Mouse (Mus musculus): ENCODE results near the gene Jam3. TPM values are rescaled to one million over a fixed set of nuclear protein-coding genes. Genes with fewer than 3 reads are reported as not detected.
A peak's percentile ranks its signal among the peaks of the same experiment; 100 is the strongest.

The Jam3 gene
- polyA plus RNA-seq, 1 experiment from 2014 or later: 68.9 TPM

- Histone ChIP-seq H3K9ac (no peak overlapping the region), H3K27ac (ENCODE audit: low read depth) (no peak overlapping the region; the same call in 1 of the 2 replicates), H3K4me3 (ENCODE audit: low read depth, low read length) (no peak overlapping the region), H3K27me3 (ENCODE audit: insufficient read depth, low read length) (no peaks in the 10 kb centered on the region), H3K4me2 (no peak overlapping the region), H3K4me1 (ENCODE audit: insufficient read depth) (peaks cover 8% of the 10 kb centered on the region; the same call in 1 of the 2 replicates), H3K36me3 (ENCODE audit: insufficient read depth) (no peaks in the 10 kb centered on the region; the same call in 1 of the 2 replicates), H3K9me3 (ENCODE audit: low read depth, low read length) (no peaks in the 10 kb centered on the region)
- DNase-seq (peak; percentile 9), ATAC-seq (ENCODE audit: insufficient read depth) (peak; percentile 60; the same call in 1 of the 2 replicates)
- TF ChIP-seq CTCF (IDR thresholded peaks at IDR 0.05; ENCODE audit: low read depth): no peak
- WGBS: 29% methylated on average over 18 of the region's 18 CpGs
Observed at GRCm38 (mm10) chr9:27148631-27149471, 6.4 kb downstream of the Jam3 start.

DNA sequence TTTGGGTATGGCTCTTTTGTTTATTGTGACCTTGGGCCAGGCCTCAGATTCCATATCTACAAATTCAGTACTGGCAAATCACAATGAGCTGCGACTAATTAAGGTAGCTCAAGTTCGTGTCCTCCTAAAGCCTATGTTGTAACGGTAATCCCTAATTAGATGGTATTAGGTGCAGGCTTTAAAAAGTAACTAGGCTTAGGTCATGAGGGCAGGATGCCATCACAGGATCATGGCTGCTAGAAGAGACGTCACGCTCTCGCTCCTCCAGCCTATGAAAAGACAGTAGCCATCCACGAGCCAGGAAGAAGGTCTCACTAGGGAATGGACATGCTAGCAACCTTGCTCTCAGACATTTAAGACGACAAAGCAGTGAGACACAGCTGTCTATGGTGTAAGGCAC lies 7.3 kb downstream of the Jam3 start:
- no peaks in the 10 kb centered on the region for H3K9me3 ChIP-seq (ENCODE audit: low read depth, low read length)
- no peak overlapping the region for H3K4me3 ChIP-seq (ENCODE audit: low read depth, low read length)
- H3K4me1 ChIP-seq (ENCODE audit: insufficient read depth): peaks cover 8% of the 10 kb centered on the region; the same call in 1 of the 2 replicates
- H3K27me3 ChIP-seq (ENCODE audit: insufficient read depth, low read length): no peaks in the 10 kb centered on the region
- H3K9ac ChIP-seq: no peak overlapping the region
- H3K36me3 ChIP-seq (ENCODE audit: insufficient read depth): no peaks in the 10 kb centered on the region; the same call in 1 of the 2 replicates
- DNase-seq (no peak), ATAC-seq (ENCODE audit: insufficient read depth) (no peak)
- H3K27ac ChIP-seq (ENCODE audit: low read depth): no peak overlapping the region
- TF ChIP-seq CTCF (IDR thresholded peaks at IDR 0.05; ENCODE audit: low read depth): no peak
- WGBS: 82% methylated on average over 8 of the region's 8 CpGs
- no peak overlapping the region for H3K4me2 ChIP-seq

DNA sequence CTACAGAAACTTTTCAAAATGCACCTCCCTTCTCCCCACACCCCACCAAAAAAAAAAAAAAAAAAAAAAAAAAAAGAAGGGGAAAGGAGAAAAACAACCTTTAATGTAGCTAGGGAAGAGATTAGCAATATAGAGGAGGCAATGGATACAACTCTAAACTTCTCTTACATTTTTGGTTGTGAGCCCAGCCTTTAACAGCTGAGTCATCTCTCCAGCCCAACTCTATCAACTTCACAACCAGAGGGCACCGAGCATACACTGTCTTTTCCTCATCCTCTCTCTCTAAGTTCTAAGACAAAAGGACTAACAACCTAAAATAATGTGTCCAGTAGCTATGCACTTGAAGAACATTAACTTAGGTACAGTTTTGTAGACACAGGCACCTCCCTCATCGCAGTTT lies 8.4 kb downstream of the Jam3 start:
- no peaks in the 10 kb centered on the region for H3K27me3 ChIP-seq (ENCODE audit: insufficient read depth, low read length)
- H3K4me1 ChIP-seq (ENCODE audit: insufficient read depth): peaks cover 8% of the 10 kb centered on the region; the same call in 1 of the 2 replicates
- no peak for ATAC-seq (ENCODE audit: insufficient read depth)
- H3K36me3 ChIP-seq (ENCODE audit: insufficient read depth): no peaks in the 10 kb centered on the region; the same call in 1 of the 2 replicates
- H3K9me3 ChIP-seq (ENCODE audit: low read depth, low read length): no peaks in the 10 kb centered on the region
- WGBS: 70% methylated on average over 2 of the region's 2 CpGs
- no peak for TF ChIP-seq CTCF (IDR thresholded peaks at IDR 0.05; ENCODE audit: low read depth)
- H3K4me2 ChIP-seq: no peak overlapping the region
- H3K4me3 ChIP-seq (ENCODE audit: low read depth, low read length): no peak overlapping the region
- DNase-seq: peak; percentile 50
- H3K27ac ChIP-seq (ENCODE audit: low read depth): no peak overlapping the region
- H3K9ac ChIP-seq: no peak overlapping the region

DNA sequence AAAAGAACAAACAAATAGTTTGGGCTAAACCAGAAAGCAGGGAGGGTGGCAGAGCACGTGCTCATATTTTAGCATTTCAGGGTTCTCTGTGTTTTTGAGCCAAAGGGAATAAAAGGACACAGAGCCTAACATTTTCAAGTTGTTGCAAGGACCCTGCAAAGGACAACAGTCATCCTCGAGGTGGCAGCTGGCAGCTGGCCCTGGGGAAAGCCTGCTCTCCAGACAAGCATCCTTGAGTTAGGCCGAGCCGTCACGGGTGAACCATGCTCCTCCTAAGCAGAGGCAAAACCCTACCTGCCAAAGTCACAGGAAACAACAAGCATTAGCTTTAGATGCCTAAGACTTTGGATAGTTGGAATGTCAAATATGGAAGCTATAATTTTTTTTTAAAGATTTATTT lies 10.2 kb downstream of the Jam3 start:
- peaks cover 3% of the 10 kb centered on the region; the same call in 1 of the 2 replicates for H3K36me3 ChIP-seq (ENCODE audit: insufficient read depth)
- 84% methylated on average over 5 of the region's 5 CpGs for WGBS
- no peak for ATAC-seq (ENCODE audit: insufficient read depth)
- no peaks in the 10 kb centered on the region for H3K27me3 ChIP-seq (ENCODE audit: insufficient read depth, low read length)
- H3K27ac ChIP-seq (ENCODE audit: low read depth): no peak overlapping the region
- no peak for DNase-seq
- no peaks in the 10 kb centered on the region for H3K9me3 ChIP-seq (ENCODE audit: low read depth, low read length)
- no peak overlapping the region for H3K4me2 ChIP-seq
- H3K4me1 ChIP-seq (ENCODE audit: insufficient read depth): peaks cover 8% of the 10 kb centered on the region; the same call in 1 of the 2 replicates
- no peak for TF ChIP-seq CTCF (IDR thresholded peaks at IDR 0.05; ENCODE audit: low read depth)
- H3K4me3 ChIP-seq (ENCODE audit: low read depth, low read length): no peak overlapping the region
- no peak overlapping the region for H3K9ac ChIP-seq

DNA sequence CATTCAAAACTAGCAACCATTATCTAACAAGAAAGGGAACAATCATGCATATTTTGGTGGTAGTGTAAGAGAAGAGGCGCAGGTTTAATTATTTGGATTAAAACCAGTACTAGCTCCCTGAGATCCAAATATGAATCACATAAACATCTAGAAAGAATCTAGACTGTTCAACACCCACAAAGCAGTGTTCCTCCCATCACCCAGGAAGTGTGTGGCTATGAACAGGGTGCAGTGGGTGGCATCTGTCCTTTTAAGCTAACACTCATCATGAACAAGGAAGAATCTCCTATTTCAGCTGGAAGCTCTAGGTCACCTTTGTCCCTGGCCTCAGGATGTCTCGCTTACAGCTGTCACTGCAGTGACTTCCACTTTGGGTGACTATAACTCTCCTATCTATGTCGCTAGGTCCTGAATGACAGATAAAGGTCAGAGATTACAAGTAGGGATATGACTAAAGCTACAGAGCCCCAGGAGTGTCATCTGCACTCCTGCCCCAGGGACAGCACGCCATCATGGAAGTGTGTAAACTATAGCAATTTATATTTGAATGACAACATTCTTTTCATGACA lies 10.9 kb downstream of the Jam3 start:
- no peak overlapping the region for H3K9ac ChIP-seq
- no peaks in the 10 kb centered on the region for H3K9me3 ChIP-seq (ENCODE audit: low read depth, low read length)
- WGBS: 72% methylated on average over 4 of the region's 4 CpGs
- ATAC-seq (ENCODE audit: insufficient read depth) (no peak), DNase-seq (no peak)
- H3K36me3 ChIP-seq (ENCODE audit: insufficient read depth): peaks cover 3% of the 10 kb centered on the region; the same call in 1 of the 2 replicates
- no peaks in the 10 kb centered on the region for H3K27me3 ChIP-seq (ENCODE audit: insufficient read depth, low read length)
- H3K4me1 ChIP-seq (ENCODE audit: insufficient read depth): peaks cover 8% of the 10 kb centered on the region; the same call in 1 of the 2 replicates
- no peak overlapping the region for H3K4me2 ChIP-seq
- no peak overlapping the region for H3K27ac ChIP-seq (ENCODE audit: low read depth)
- TF ChIP-seq CTCF (IDR thresholded peaks at IDR 0.05; ENCODE audit: low read depth): no peak
- H3K4me3 ChIP-seq (ENCODE audit: low read depth, low read length): no peak overlapping the region

- DNase-seq (no peak), ATAC-seq (ENCODE audit: insufficient read depth) (no peak)
- no peak overlapping the region for H3K4me3 ChIP-seq (ENCODE audit: low read depth, low read length)
- H3K9me3 ChIP-seq (ENCODE audit: low read depth, low read length): no peaks in the 10 kb centered on the region
- no peaks in the 10 kb centered on the region for H3K4me1 ChIP-seq (ENCODE audit: insufficient read depth)
- no peak overlapping the region for H3K9ac ChIP-seq
- H3K27me3 ChIP-seq (ENCODE audit: insufficient read depth, low read length): no peaks in the 10 kb centered on the region
- 92% methylated on average over 10 of the region's 10 CpGs for WGBS
- no peak for TF ChIP-seq CTCF (IDR thresholded peaks at IDR 0.05; ENCODE audit: low read depth)
- peaks cover 3% of the 10 kb centered on the region; the same call in 1 of the 2 replicates for H3K36me3 ChIP-seq (ENCODE audit: insufficient read depth)
- no peak overlapping the region for H3K4me2 ChIP-seq
- H3K27ac ChIP-seq (ENCODE audit: low read depth): no peak overlapping the region
Observed at GRCm38 (mm10) chr9:27140432-27141065, 14.7 kb downstream of the Jam3 start.

GRCm38 (mm10) chr9:27136651-27137050 lies 18.6 kb downstream of the Jam3 start:
- ATAC-seq (ENCODE audit: insufficient read depth) (no peak), DNase-seq (no peak)
- WGBS: 67% methylated on average over 8 of the region's 8 CpGs
- Histone ChIP-seq H3K4me1 (ENCODE audit: insufficient read depth) (no peaks in the 10 kb centered on the region), H3K36me3 (ENCODE audit: insufficient read depth) (peaks cover 3% of the 10 kb centered on the region; the same call in 1 of the 2 replicates), H3K4me2 (no peak overlapping the region), H3K4me3 (ENCODE audit: low read depth, low read length) (no peak overlapping the region), H3K9ac (no peak overlapping the region), H3K27ac (ENCODE audit: low read depth) (no peak overlapping the region), H3K27me3 (ENCODE audit: insufficient read depth, low read length) (no peaks in the 10 kb centered on the region), H3K9me3 (ENCODE audit: low read depth, low read length) (no peaks in the 10 kb centered on the region)
- no peak for TF ChIP-seq CTCF (IDR thresholded peaks at IDR 0.05; ENCODE audit: low read depth)

All from lung, embryonic 14.5 days (tissue).